9 mouse cellular contexts compared by ENCODE assay signal in genomic region chr7:131966916-131967494, GRCm38 (mm10). TPM values are rescaled to one million over a fixed set of nuclear protein-coding genes. Genes with fewer than 3 reads are reported as not detected.
DNase-seq lines count a peak whose midpoint lies in the region; ATAC-seq and TF ChIP-seq lines count a peak whose summit lies in the region.
"Had no signal": no experiment of that assay in that cellular context is flagged by ENCODE, and none has a peak within 500 bp of the region (broad histone marks: within the 10 kb centered on the region; RNA-seq: fewer than 3 reads in every experiment).

No protein-coding gene starts in this region.

- peak overlapping the region; percentile 54 for H3K27ac ChIP-seq in hindbrain, embryonic 10.5 days
- peak overlapping the region; percentile 10; the same call in 1 of the 2 replicates for H3K27ac ChIP-seq in midbrain, embryonic 10.5 days (replicated peaks)
- H3K27ac ChIP-seq in stomach, postnatal 0 days (replicated peaks), result no peak overlapping the region

- H3K36me3 ChIP-seq in hindbrain, embryonic 10.5 days, result no peaks in the 10 kb centered on the region
- H3K36me3 ChIP-seq in midbrain, embryonic 10.5 days, result no peaks in the 10 kb centered on the region
- no peaks in the 10 kb centered on the region for H3K36me3 ChIP-seq in stomach, postnatal 0 days (ENCODE audit: control insufficient read depth, insufficient read depth, low read length)

- no peak overlapping the region for H3K9ac ChIP-seq in stomach, postnatal 0 days (ENCODE audit: low read length)

- 6% methylated on average over 57 of the region's 57 CpGs for WGBS in hindbrain, embryonic 10.5 days
- 7% methylated on average over 57 of the region's 57 CpGs for WGBS in midbrain, embryonic 10.5 days
- WGBS in stomach, postnatal 0 days, result 8% methylated on average over 55 of the region's 57 CpGs

- no peak for TF ChIP-seq EP300 in stomach, postnatal 0 days (optimal IDR thresholded peaks at IDR 0.05)

- peak; percentile 38; the same call in 1 of the 2 replicates for ATAC-seq in stomach, postnatal 0 days (ENCODE audit: low FRiP score, low TSS enrichment)

- no peak for TF ChIP-seq CTCF in stomach, postnatal 0 days (IDR thresholded peaks at IDR 0.05; ENCODE audit: low read depth)

- no peaks in the 10 kb centered on the region for H3K9me3 ChIP-seq in hindbrain, embryonic 10.5 days
- no peaks in the 10 kb centered on the region for H3K9me3 ChIP-seq in midbrain, embryonic 10.5 days (replicated peaks)
- H3K9me3 ChIP-seq in stomach, postnatal 0 days (ENCODE audit: control insufficient read depth, low read length), result no peaks in the 10 kb centered on the region

- H3K4me1 ChIP-seq in hindbrain, embryonic 10.5 days (replicated peaks), result peaks cover 17% of the 10 kb centered on the region
- H3K4me1 ChIP-seq in midbrain, embryonic 10.5 days, result peaks cover 18% of the 10 kb centered on the region
- no peaks in the 10 kb centered on the region for H3K4me1 ChIP-seq in stomach, postnatal 0 days (replicated peaks; ENCODE audit: control insufficient read depth, insufficient read depth)

- H3K27me3 ChIP-seq in hindbrain, embryonic 10.5 days (ENCODE audit: insufficient read depth, poor library complexity, severe bottlenecking), result peaks cover 65% of the 10 kb centered on the region
- H3K27me3 ChIP-seq in midbrain, embryonic 10.5 days (ENCODE audit: low read depth, poor library complexity, severe bottlenecking), result peaks cover 56% of the 10 kb centered on the region
- H3K27me3 ChIP-seq in stomach, postnatal 0 days (ENCODE audit: control insufficient read depth, insufficient read depth, low read length), result peaks cover 9% of the 10 kb centered on the region; the same call in 1 of the 2 replicates

- H3K4me2 ChIP-seq in stomach, postnatal 0 days (replicated peaks; ENCODE audit: low read depth), result no peak overlapping the region

- peak; percentile 69 to 75 for DNase-seq in cerebellum, postnatal 10 days
- no peak for DNase-seq in cerebellum, adult 8-10 months
- peak; percentile 51 for DNase-seq in Muller cell, postnatal 12 days (ENCODE audit: inconsistent ontology term)
- peak; percentile 46 for DNase-seq in hindbrain, embryonic 10.5 days (ENCODE audit: low spot score)
- DNase-seq in midbrain, embryonic 10.5 days (ENCODE audit: low spot score), result peak; percentile 36
- no peak for DNase-seq in stomach, postnatal 0 days (ENCODE audit: low spot score)
- DNase-seq in adrenal gland, postnatal 10 days, result no peak
- no peak for DNase-seq in lung, postnatal 4 days

- peak overlapping the region; percentile 56 for H3K4me3 ChIP-seq in hindbrain, embryonic 10.5 days
- H3K4me3 ChIP-seq in midbrain, embryonic 10.5 days, result peak overlapping the region; percentile 57
- H3K4me3 ChIP-seq in stomach, postnatal 0 days (ENCODE audit: low read depth, low read length), result no peak overlapping the region

RNA-seq across cellular contexts. Expression of gene Gpr26, which starts 0.7 kb away (rescaled TPM):
- polyA plus RNA-seq in hindbrain, embryonic 10.5 days (2016; fragmentation: Nextera tagmentation; extraction: Ambion mirVana), result 0.07 TPM in 1 of 2 replicates, not detected in the other
- polyA plus RNA-seq in midbrain, embryonic 10.5 days (2016; fragmentation: Nextera tagmentation; extraction: Ambion mirVana), result 0.05 TPM in 2 replicates
- 0.01 TPM in 1 of 2 replicates, not detected in the other for polyA plus RNA-seq in stomach, postnatal 0 days (2015; fragmentation: Nextera tagmentation; extraction: Ambion mirVana)
- under 1 TPM; 0.03 TPM for total RNA-seq in adrenal gland, postnatal 10 days (2021)
- total RNA-seq: liver, adult 2 months had no signal
- polyA plus RNA-seq: liver, adult 2 months had no signal

Comparison
In these comparisons a context has a peak if more than half of its experiments do, and no peak if none do; other contexts are left out.
1. DNase-seq: peak in cerebellum, postnatal 10 days (2 of 2), Muller cell, postnatal 12 days (single experiment), hindbrain, embryonic 10.5 days (single experiment) and midbrain, embryonic 10.5 days (single experiment); none in cerebellum, adult 8-10 months (single experiment), stomach, postnatal 0 days (single experiment), adrenal gland, postnatal 10 days (single experiment) and lung, postnatal 4 days (0 of 2).